Mouse (Mus musculus): ENCODE measurements around the gene Rxfp2. TPM values are rescaled to one million over a fixed set of nuclear protein-coding genes. Genes with fewer than 3 reads are reported as not detected.

Gene Rxfp2
- polyA plus RNA-seq (2015; fragmentation: Nextera tagmentation; extraction: Ambion mirVana): 0.08 TPM in 1 of 2 replicates, not detected in the other

DNA sequence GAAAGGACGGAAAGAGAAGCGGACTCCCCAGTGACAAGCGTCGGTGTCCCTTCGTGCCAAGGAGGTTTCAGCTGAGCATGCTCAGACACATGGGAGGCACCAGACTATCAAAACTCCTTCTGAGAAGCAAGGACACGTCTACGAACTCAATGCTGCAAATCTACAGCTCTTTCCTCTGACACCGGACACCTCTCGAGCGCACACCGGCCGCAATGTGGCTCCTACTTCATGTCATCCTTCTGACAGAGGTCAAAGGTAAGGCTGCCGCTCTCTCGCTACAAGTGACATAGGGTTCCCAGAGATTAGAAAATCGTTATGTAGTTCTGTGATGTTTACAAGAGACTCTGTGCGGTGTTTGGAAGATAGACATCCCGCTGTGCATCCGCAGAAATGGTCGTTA, at the start of gene Rxfp2:
Gene Rxfp2 (plus strand): TSS at position 20 of the 400 bp plus-strand sequence.

DNA sequence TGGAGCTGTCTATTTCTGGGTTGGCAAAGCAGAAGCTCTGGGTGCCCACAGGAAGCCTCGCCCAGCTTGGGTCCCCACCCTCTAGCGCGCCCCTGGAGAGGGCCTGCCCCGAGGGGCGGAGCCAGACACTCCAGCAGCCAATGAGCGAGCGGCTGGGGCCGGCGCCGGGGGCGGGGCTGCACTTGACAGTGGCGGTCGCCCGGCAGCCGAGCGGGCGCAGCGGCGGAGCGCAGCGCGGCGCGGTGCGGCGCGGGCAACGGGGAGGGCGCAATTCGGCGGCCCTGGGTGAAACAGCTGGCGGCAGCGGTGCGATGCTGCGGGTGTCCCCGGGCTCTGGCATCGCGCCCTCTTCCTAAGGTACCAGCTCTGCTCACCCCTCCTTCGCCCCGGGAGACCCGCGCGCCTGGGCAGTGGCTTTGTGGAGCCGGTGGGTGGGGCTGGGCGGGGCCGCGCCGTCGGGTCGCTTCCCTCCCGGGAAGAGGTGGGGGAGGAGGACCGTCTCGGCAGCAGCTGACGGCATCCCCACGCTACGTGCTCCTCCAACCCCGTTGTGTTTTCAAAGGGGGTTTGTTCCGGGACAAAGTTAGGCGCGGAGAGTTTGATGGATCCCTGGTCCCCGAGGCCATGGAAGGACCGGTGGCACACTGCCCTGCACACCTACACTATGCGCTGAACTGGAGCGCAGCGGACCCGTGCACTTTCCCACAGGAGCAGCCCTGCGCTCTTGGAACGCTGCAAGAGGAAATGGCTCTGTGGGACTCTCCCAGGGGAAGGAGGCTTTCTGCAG, 100.2 kb downstream of the Rxfp2 start, which contains the start of gene Fry:
Gene Fry (plus strand): TSS at position 191 of the 787 bp plus-strand sequence.

Other genes with a start within 250 kb of the Rxfp2 start
- 16.8 and 21.2 TPM in 2 replicates for gene Fry, start 100.0 kb downstream of the Rxfp2 start, polyA plus RNA-seq (2015; fragmentation: Nextera tagmentation; extraction: Ambion mirVana)

All from skeletal muscle tissue, postnatal 0 days (tissue).